Mouse (Mus musculus) megakaryocyte, embryonic 14.5 days (primary cell): ENCODE results near the gene Tmem143.

Source experiments
- FLI1 ChIP-seq: IDR thresholded peaks from 2 replicates; pipeline ENCODE4 v1.6.1; 2012; ENCODE audit warnings: low read length, inconsistent platforms, mixed read lengths
- GATA1 ChIP-seq: IDR thresholded peaks from 3 replicates; pipeline ENCODE4 v1.6.1; 2012; ENCODE audit warnings: mixed read lengths, low read length, inconsistent platforms, borderline replicate concordance

DNA sequence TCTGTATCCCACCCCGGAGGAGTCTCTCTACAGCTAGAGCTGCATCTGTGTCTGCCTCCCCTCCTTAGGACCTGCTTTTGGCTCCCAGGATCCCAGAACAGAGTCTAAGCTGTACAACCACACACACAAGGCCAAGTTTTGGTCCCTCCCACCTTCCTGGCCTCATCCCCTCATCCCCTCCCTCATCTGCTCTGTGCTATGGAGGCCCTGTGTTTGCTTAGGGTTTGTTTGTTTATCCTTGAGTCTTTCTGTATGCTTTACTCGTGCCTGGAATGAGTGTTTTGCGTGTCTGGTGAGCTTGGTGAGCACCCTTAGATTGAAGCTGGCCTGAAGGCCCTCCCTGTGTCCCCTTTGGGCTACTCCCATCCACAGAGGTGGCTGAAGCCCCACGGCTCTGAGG is 37.7 kb upstream of the Tmem143 start:
- TF ChIP-seq GATA1 (no peak), FLI1 (no peak)
